Mouse (Mus musculus): ENCODE results near the gene Ddx25. TPM values are rescaled to one million over a fixed set of nuclear protein-coding genes. Genes with fewer than 3 reads are reported as not detected.

The Ddx25 gene
- 19.7 and 19.8 TPM in 2 replicates for total RNA-seq (2014; rRNA removed)
- 23.3 and 24.4 TPM in 2 replicates for polyA plus RNA-seq (2015; fragmentation: Nextera tagmentation; extraction: Ambion mirVana)

- Histone ChIP-seq H3K4me3 (ENCODE audit: low read length) (peak within 1 kb of the TSS; percentile 71), H3K4me2 (ENCODE audit: low read depth, low read length) (peak within 1 kb of the TSS; percentile 87), H3K4me1 (ENCODE audit: insufficient read depth, low read length) (peaks cover 3% of the 10 kb centered on the region; the same call in 1 of the 2 replicates), H3K9ac (replicated peaks; ENCODE audit: low read length) (peak within 1 kb of the TSS; percentile 64), H3K27ac (peak within 1 kb of the TSS; percentile 86), H3K36me3 (ENCODE audit: insufficient read depth, low read length) (peaks cover 9% of the 10 kb centered on the region), H3K27me3 (ENCODE audit: insufficient read depth, low read length) (no peaks in the 10 kb centered on the region), H3K9me3 (ENCODE audit: low read length) (no peaks in the 10 kb centered on the region)
- ATAC-seq (peak; percentile 90), DNase-seq (ENCODE audit: low spot score) (peak; percentile 87)
- under 1% methylated on average over 58 of the region's 59 CpGs for WGBS
- no peak for TF ChIP-seq CTCF (IDR thresholded peaks at IDR 0.05; ENCODE audit: low read depth)
These were observed at the start of gene Ddx25, which contains the start of gene Pus3 for GRCm38 (mm10) chr9:35558257-35559008. Gene Ddx25 (minus strand): TSS chr9:35558528. Gene Pus3 (plus strand): TSS chr9:35558595.

- H3K4me3 ChIP-seq (ENCODE audit: low read length), result no peak overlapping the region
- no peak overlapping the region for H3K9ac ChIP-seq (replicated peaks; ENCODE audit: low read length)
- H3K4me1 ChIP-seq (ENCODE audit: insufficient read depth, low read length), result no peaks in the 10 kb centered on the region
- no peak for TF ChIP-seq CTCF (IDR thresholded peaks at IDR 0.05; ENCODE audit: low read depth)
- no peak for ATAC-seq
- WGBS, result 61% methylated on average over 8 of the region's 8 CpGs
- H3K4me2 ChIP-seq (ENCODE audit: low read depth, low read length), result no peak overlapping the region
- H3K36me3 ChIP-seq (ENCODE audit: insufficient read depth, low read length), result no peaks in the 10 kb centered on the region
- H3K27me3 ChIP-seq (ENCODE audit: insufficient read depth, low read length), result no peaks in the 10 kb centered on the region
- no peaks in the 10 kb centered on the region for H3K9me3 ChIP-seq (ENCODE audit: low read length)
- H3K27ac ChIP-seq, result no peak overlapping the region
- DNase-seq (ENCODE audit: low spot score), result no peak
These were observed 49.5 kb upstream of the Ddx25 start for GRCm38 (mm10) chr9:35607647-35608405.

DNA sequence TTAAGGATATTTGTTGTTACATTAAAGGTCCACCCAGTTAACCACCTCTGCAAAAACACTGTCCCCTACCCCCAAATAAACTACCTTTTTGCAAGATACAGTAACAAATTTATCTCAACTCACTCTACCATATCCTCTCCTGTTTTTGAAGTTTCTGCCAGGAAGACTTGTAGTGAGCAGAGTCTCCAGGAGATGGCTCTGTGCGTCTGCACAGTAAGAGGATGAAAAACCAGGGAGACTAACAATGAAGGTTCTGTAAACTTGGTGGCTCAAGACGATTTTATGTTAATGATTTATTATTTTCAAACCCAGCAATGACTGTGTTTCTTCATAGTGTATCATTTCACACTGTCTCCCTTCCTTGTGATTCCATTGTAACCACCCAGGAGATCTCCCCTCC lies 34.6 kb upstream of the Ddx25 start:
- Histone ChIP-seq H3K4me3 (ENCODE audit: low read length) (no peak overlapping the region), H3K9ac (replicated peaks; ENCODE audit: low read length) (no peak overlapping the region), H3K4me2 (ENCODE audit: low read depth, low read length) (no peak overlapping the region), H3K27ac (no peak overlapping the region), H3K27me3 (ENCODE audit: insufficient read depth, low read length) (no peaks in the 10 kb centered on the region), H3K9me3 (ENCODE audit: low read length) (no peaks in the 10 kb centered on the region), H3K4me1 (ENCODE audit: insufficient read depth, low read length) (no peaks in the 10 kb centered on the region), H3K36me3 (ENCODE audit: insufficient read depth, low read length) (no peaks in the 10 kb centered on the region)
- peak; percentile 59; the same call in 1 of the 2 replicates for ATAC-seq
- TF ChIP-seq CTCF (IDR thresholded peaks at IDR 0.05; ENCODE audit: low read depth), result peak; percentile 77
- DNase-seq (ENCODE audit: low spot score), result peak; percentile 63
- 14% methylated on average over 2 of the region's 2 CpGs for WGBS

DNA sequence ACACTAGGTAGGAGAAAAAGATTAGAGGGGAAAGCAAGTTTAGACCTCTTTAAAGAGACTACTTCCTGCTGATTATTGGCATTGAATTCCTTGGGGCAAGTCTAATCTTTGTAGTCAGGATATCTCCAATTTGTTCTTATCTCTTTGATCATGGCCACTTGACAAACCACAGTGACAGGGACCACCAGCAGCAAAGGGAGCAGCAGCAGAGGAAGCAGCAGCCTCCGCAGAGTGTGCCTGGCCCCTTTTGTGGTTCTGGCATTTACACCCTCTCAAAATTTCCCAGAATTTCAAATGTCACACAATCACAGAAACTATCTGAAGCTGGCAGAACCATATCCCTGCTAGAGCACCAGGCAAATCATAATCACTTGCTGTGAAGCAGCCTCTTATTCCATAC lies 29.3 kb upstream of the Ddx25 start:
- no peak overlapping the region for H3K27ac ChIP-seq
- H3K36me3 ChIP-seq (ENCODE audit: insufficient read depth, low read length), result no peaks in the 10 kb centered on the region
- H3K27me3 ChIP-seq (ENCODE audit: insufficient read depth, low read length), result no peaks in the 10 kb centered on the region
- H3K9me3 ChIP-seq (ENCODE audit: low read length), result no peaks in the 10 kb centered on the region
- no peak for DNase-seq (ENCODE audit: low spot score)
- ATAC-seq, result no peak
- H3K4me1 ChIP-seq (ENCODE audit: insufficient read depth, low read length), result no peaks in the 10 kb centered on the region
- no peak overlapping the region for H3K4me2 ChIP-seq (ENCODE audit: low read depth, low read length)
- no peak overlapping the region for H3K4me3 ChIP-seq (ENCODE audit: low read length)
- H3K9ac ChIP-seq (replicated peaks; ENCODE audit: low read length), result no peak overlapping the region
- TF ChIP-seq CTCF (IDR thresholded peaks at IDR 0.05; ENCODE audit: low read depth), result no peak
- 58% methylated on average over 1 of the region's 1 CpGs for WGBS

DNA sequence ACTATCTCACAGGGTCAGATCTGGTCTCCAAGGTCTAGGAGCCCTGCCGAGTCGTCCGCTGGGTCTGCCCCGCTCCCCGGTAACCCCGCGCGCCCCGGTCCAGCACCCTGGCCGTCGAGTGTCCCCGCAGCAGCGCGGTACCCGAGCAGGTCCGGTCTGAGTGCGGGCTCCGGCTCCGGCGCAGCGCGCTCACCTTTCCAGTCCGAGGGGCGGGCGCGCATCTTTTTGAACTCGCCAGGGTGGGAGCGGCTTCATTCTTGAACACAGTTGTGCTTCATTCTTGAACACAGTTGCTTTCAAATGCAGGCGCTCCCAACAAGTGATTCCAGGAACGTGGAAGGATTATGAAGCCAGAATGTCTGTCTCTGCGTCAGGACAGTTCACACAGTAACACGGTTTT lies 16.1 kb upstream of the Ddx25 start:
- Histone ChIP-seq H3K9ac (replicated peaks; ENCODE audit: low read length) (no peak overlapping the region), H3K9me3 (ENCODE audit: low read length) (no peaks in the 10 kb centered on the region), H3K36me3 (ENCODE audit: insufficient read depth, low read length) (no peaks in the 10 kb centered on the region), H3K27me3 (ENCODE audit: insufficient read depth, low read length) (no peaks in the 10 kb centered on the region), H3K4me2 (ENCODE audit: low read depth, low read length) (peak overlapping the region; percentile 58), H3K4me1 (ENCODE audit: insufficient read depth, low read length) (peaks cover 3% of the 10 kb centered on the region; the same call in 1 of the 2 replicates), H3K4me3 (ENCODE audit: low read length) (peak overlapping the region; percentile 37), H3K27ac (no peak overlapping the region)
- DNase-seq (ENCODE audit: low spot score), result peak; percentile 15
- ATAC-seq, result no peak
- 5% methylated on average over 32 of the region's 32 CpGs for WGBS
- TF ChIP-seq CTCF (IDR thresholded peaks at IDR 0.05; ENCODE audit: low read depth), result no peak

GRCm38 (mm10) chr9:35570663-35571062 lies 12.3 kb upstream of the Ddx25 start:
- 6% methylated on average over 5 of the region's 5 CpGs for WGBS

More at GRCm38 (mm10) chr9:35570663-35571062, 12.3 kb upstream of the Ddx25 start:
- Histone ChIP-seq H3K27ac (0 out of 2 replicates have a peak overlapping the region, but pooled peaks have one; percentile 84), H3K4me1 (ENCODE audit: insufficient read depth, low read length) (peaks cover 3% of the 10 kb centered on the region; the same call in 1 of the 2 replicates), H3K9ac (replicated peaks; ENCODE audit: low read length) (peak overlapping the region; percentile 64; the same call in 1 of the 2 replicates), H3K27me3 (ENCODE audit: insufficient read depth, low read length) (no peaks in the 10 kb centered on the region), H3K4me3 (ENCODE audit: low read length) (peak overlapping the region; percentile 82), H3K36me3 (ENCODE audit: insufficient read depth, low read length) (peaks cover 16% of the 10 kb centered on the region), H3K4me2 (ENCODE audit: low read depth, low read length) (peak overlapping the region; percentile 66), H3K9me3 (ENCODE audit: low read length) (no peaks in the 10 kb centered on the region)
- DNase-seq (ENCODE audit: low spot score) (no peak), ATAC-seq (no peak)
- TF ChIP-seq CTCF (IDR thresholded peaks at IDR 0.05; ENCODE audit: low read depth), result no peak
